Mouse (Mus musculus) natural killer cell, adult 2 months (primary cell): Measurements from ENCODE around the gene Tmem50b.
"Not testable (repeated sequence)": the region's sequence is repeated elsewhere in the genome, so short reads cannot be mapped to it uniquely, and the experiment has no call there.

Source experiments
- DNase-seq, 2 experiments: peaks; one replicate each; pipeline ENCODE4 v3.0.0; 2022; ENCODE audit warnings: low spot score in 2 of 2

Gene Tmem50b

DNA sequence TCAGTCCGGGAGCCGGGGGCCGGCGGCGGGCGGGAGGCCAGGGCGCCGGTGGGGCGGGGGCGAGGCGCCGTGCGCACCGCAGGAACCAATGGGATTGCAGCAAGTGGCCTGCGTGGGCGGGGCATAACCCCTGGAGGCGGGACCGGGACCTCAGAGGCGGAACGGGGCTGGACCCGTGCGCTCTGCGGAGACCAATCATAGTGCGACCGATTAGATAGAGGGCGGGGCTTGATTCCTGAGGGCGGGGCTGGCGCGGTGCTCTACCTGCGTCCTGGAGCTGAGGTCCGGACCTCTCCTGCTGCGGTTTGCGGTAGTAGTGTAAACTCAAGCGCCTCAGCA lies at the start of gene Tmem50b:
TSS of gene Tmem50b (minus strand) at position 129 of the 339 bp plus-strand sequence.
- DNase-seq: peak; percentile 96 to 99

- DNase-seq: peak; percentile 88 to 90
Measured at GRCm38 (mm10) chr16:91646681-91647419, 49.2 kb upstream of the Tmem50b start, which contains the start of gene Gart. Gene Gart, minus strand, starts transcription at chr16:91646952.

DNA sequence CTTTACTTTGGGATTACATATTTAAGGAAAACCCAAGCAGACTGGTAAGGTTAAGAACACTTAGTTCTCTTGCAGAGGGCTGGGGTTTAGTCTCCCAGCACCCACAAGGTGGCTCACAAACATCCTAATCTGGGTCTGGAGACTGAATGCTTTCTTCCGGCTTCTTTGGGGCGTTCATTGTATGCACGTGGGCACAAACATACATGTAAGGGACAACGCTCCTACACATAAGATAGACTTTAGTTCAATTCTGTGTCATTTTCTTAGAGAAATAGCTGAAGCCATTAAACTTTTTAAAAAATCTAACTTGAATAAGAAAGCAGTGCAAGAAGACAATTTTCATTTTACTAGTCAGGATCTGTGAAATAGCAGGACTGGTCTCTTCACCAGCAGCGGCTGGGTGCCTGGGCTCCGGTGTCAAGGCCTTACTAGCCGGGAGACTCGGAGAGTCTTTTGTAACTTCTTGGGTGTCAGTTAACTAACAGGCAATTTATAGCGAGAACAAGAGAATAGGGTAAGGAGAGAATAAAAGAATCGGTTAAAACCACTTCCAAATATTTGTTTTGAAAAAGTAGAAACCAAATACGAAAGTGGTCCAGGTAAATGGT lies 48.5 kb upstream of the Tmem50b start:
- peak in 1 of 2 experiments; percentile 29 for DNase-seq

DNA sequence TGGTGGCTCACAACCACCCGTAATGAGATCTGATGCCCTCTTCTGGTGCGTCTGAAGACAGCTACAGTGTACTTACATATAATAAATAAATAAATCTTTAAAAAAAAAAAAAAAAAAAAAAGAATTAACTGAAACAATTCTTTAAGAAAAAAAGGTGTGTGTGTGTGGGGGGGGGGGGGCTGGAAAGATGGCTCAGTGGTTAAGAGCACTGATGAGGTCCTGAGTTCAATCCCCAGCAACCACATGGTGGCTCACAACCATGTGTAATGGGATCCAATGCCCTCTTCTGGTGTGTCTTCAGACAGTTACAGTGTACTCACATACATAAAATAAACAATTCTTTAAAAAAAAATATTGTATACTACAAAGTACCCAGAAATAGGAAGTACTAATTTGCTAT lies 47.8 kb upstream of the Tmem50b start:
- DNase-seq: not testable (repeated sequence)

DNA sequence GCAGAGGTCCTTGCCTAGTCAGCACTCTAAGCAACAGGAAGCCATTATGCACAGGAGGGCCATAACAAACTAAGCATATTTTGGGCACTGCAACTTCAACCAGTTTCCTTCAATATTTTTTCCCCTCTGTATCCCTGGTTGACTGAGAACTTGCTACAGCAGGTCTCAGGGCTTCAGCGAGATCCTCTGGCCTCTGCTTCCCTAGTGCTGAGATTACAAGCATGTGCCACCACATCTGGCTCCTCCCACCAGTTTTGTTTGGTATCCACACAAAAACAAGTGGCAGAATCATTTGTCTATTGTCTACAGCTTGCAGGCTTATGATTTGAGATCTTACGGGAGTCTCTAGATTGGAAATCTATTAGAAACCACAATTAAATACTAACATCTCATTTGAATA lies 47.3 kb upstream of the Tmem50b start:
- DNase-seq: no peak

DNA sequence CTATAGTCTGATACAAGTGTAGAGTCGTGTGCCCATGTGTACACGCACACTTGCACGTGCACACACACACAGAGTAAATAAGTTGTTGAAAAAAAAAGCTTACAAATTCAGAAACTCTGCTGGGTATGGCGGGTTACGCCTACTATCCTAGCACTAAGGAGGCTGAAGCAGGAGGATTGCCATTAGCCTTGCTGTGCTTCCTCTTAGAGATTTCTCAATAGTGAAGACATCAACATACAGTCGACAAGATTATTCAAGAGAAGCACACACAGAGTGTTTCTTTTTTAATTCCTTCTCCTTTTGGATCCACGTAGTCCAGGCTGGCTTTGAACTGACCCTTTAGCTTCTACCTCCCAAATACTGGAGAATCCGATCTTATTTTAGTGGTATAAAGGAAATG lies 42.6 kb upstream of the Tmem50b start:
- DNase-seq: no peak

DNA sequence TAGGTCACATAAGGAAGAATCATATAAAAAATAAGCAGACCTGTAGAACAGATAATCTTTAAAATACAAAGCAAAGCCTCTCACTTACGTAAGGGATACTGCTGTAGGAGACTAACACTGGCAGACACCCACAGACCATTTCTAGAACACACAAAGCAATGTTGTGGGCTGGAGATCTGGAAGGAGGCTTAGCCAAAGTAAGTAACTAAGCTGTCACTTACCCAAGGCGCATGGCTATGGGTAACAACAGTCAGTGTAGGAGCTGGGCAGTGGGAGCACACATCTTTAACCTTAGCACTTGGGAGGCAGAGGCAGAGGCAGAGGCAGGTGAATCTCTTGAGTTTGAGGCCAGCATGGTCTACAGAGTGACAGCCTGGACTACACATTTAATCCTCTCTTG lies 42.0 kb upstream of the Tmem50b start:
- DNase-seq: no peak

DNA sequence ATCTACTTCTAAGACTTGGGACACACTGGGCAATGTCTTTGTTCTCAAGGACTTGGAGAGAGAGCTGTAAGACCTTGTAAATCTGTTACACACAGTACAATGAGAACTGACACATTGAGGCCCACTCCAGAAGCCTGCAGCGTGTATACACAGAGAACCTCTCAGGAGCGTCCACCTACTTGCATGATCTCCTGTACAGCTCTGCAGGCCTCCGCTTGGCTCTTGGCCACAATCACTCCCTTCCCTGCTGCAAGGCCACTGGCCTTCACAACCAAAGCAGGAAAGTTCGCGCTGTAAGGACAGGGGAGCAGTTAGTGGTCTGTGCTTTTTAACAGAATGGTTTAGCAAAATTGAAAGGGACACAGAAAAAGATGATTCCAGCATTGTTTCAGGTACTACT lies 41.6 kb upstream of the Tmem50b start:
- DNase-seq: no peak

GRCm38 (mm10) chr16:91633641-91634040 lies 36.0 kb upstream of the Tmem50b start:
- no peak for DNase-seq

DNA sequence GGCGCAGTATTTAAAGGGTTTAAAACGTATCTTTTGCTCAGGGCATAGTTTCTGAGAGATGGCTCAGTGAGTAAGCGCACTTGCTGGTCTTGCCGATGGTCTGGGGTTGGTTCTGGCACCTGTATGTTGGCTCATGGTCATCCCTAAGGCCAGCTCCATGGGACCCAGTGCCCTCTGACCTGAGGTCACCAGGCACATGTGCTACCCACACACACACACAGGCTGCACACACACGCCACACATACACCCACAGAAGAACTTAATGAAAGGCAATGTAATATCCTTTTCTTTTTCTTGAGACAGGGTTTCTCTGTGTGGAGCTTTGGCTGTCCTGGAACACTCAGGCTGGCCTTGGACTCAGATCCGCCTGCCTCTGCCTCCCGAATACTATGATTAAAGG lies 35.3 kb upstream of the Tmem50b start:
- no peak for DNase-seq

DNA sequence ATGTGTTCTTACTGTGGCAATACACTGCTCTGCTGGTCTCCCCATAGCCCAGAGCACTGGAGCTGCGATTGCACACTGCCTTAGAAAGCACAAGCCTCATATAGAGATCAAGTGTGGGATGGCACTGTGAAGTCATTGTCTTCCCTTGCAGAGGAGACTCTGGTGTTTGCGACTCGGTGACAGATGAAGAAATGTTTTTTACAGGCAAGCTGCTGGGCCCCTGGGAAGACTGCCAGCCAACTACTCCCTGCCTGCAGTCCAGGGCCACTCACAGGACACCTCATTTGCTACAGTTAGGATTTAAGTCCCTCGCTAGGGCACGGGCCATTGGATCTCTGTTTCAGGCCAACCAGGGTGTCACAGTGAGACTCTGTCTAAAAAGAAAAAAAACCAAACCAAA lies 34.8 kb upstream of the Tmem50b start:
- no peak for DNase-seq

DNA sequence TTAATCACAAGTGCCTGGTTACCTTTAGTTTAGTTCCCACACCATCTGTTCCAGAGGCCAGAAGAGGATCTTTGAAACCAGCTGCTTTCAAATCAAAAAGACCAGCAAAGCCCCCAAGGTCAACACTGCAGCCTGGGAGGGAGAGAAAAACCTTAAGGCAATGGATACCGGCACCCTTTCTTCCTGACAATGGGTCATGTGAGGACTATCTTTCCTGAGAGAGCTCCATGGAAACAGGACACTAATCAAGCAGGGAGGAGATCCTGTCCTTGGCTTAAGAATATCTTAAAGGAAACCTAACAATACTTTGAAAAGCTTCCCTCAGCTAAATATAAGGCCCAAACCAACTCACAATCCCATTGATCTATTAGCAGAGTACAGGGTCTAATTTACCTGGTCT lies 33.0 kb upstream of the Tmem50b start:
- no peak for DNase-seq

DNA sequence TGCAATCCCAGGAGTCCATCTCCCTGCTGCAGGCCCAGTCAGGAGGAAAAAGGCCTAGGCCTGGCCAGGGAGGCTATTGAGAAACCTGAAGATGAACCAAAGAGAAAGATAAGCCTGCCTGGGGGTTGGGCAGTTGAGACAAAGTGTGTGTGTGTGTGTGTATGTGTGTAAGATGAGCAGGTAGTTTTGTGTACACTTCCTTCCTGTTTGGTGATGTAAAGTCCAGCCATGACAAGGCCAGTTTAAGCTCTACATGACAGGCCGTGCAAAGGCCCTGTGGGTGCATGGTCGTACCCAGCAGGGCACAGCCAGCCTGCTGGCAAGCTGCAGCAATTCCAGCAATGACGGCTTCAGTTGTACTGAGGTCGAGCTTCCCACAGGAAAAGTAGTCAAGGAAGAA lies 32.1 kb upstream of the Tmem50b start:
- DNase-seq: no peak

DNA sequence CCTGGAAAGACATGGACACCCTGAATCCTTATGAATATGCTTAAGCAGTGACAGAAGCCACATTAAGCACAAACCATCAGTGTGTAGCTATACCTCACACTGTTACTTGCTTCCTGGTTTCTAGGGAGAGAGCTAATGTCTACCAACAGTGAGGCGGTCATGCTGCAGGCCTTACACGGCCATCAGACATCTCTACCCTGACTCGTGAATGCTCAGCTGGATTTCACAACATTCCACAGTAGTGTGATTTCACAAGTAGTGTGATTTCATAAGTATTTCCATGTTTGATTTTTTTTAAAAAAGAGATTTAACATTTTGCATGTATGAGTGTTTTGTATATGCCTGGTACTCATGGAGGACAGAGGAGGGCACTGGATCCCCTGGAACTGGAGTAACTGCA lies 31.1 kb upstream of the Tmem50b start:
- no peak for DNase-seq

DNA sequence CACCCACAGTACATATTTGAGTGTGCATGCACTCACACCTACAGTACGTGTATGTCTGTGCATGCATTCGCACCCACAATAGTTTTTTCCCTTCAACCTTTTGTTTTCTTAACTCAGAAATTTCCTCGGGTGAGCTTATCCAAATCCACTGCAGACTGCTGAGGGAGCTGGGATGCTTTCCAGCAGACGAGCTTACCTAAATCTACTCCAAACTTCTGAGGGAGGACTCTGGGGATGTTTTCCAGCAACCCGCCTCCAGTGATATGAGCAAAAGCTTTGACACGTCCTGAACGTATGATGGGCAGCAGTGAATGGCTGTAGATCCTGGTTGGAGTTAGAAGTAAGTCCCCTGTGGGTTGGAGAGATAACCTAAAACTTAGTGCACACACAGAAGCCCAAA lies 30.2 kb upstream of the Tmem50b start:
- no peak for DNase-seq

GRCm38 (mm10) chr16:91623074-91623473 lies 25.5 kb upstream of the Tmem50b start:
- no peak for DNase-seq

GRCm38 (mm10) chr16:91620991-91621390 lies 23.4 kb upstream of the Tmem50b start:
- DNase-seq: no peak

DNA sequence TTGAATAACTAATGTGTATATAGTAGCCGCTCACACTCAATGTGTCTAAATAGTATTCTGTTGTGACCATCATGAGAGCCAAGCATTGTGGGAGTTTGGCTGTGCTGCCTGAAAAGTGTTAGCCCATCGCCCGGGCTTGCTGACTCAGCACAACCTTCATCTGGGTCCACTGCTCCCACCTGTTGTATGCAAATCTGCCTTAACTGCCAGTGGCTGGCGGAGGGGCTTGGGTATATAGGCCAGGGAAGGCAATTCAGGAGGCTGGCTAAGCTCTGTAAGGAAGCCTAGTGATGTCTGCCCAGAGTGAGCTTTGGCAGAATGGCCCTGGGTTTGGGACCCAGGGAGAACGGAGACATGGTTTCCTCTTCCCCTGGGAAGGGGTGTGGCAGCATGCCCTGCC lies 22.6 kb upstream of the Tmem50b start:
- no peak for DNase-seq

GRCm38 (mm10) chr16:91618511-91619501 lies 21.2 kb upstream of the Tmem50b start, which contains the start of gene Dnajc28:
Gene Dnajc28, minus strand, starts transcription at chr16:91619026.
- DNase-seq: peak; percentile 61 to 74

- no peak for DNase-seq
Measured at GRCm38 (mm10) chr16:91614552-91614951, 17.0 kb upstream of the Tmem50b start.

DNA sequence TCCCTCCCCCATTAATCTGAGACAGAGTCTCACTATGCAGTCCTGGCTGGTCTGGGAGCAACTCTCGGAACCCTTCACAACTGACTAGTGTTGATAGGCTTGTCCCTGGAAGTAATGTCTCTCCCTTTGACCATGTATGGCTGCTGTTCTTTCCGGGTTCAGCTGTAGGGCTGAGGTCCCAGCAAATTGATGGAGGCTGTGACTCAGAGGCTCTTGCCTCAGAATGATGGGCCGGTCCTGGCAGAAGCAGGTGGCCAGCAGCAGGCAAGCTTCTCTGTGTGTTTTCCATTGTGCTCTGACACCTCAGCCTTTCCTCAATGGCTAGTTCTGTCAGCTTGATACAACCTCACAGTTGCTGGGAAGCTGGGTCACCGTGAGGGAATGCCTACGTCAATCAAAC lies 14.9 kb upstream of the Tmem50b start:
- DNase-seq: no peak

GRCm38 (mm10) chr16:91611248-91611647 lies 13.6 kb upstream of the Tmem50b start:
- DNase-seq: no peak
